Mouse (Mus musculus) small intestine, adult 2 months (tissue): ENCODE measurements around the gene Stam2. TPM values are rescaled to one million over a fixed set of nuclear protein-coding genes. Genes with fewer than 3 reads are reported as not detected.

Experiments used
- H3K27ac ChIP-seq: fragments of 200-500 bp; 2 replicates; pipeline ENCODE4 v1.5.1; 2012; ENCODE audit warnings: low read depth, low read length, control low read depth, inconsistent platforms; ENCODE audit not compliant: insufficient read depth
- H3K27me3 ChIP-seq: fragments of 200-500 bp; 2 replicates; pipeline ENCODE4 v1.6.1; 2012; ENCODE audit warnings: mild to moderate bottlenecking, moderate library complexity, low read length, inconsistent platforms; ENCODE audit not compliant: control insufficient read depth, insufficient read depth
- H3K36me3 ChIP-seq: fragments of 200-500 bp; 2 replicates; pipeline ENCODE4 v1.6.1; 2012; ENCODE audit warnings: mild to moderate bottlenecking, low read length, control low read depth, inconsistent platforms; ENCODE audit not compliant: control insufficient read depth, insufficient read depth
- H3K4me1 ChIP-seq: fragments of 200-500 bp; 2 replicates; pipeline ENCODE4 v1.6.1; 2012; ENCODE audit warnings: low read length, inconsistent platforms, mixed read lengths; ENCODE audit not compliant: control insufficient read depth, insufficient read depth, insufficient read length
- H3K4me3 ChIP-seq: fragments of 200-500 bp; 2 replicates; pipeline ENCODE4 v1.5.1; 2012; ENCODE audit warnings: low read depth, mild to moderate bottlenecking, control low read depth, inconsistent platforms, low read length, moderate library complexity
- CTCF ChIP-seq: fragments of 200-500 bp; IDR thresholded peaks from 2 replicates; pipeline ENCODE4 v1.5.1; 2012; ENCODE audit warnings: low read depth, mild to moderate bottlenecking, control low read depth, inconsistent platforms, low read length, moderate library complexity, mixed read lengths; ENCODE audit not compliant: insufficient replicate concordance, insufficient read length; ENCODE audit errors: extremely low read depth
- POLR2A ChIP-seq: fragments of 200-500 bp; IDR thresholded peaks from 2 replicates; pipeline ENCODE4 v1.6.1; 2012; ENCODE audit warnings: low read depth, mild to moderate bottlenecking, control low read depth, inconsistent platforms, low read length, moderate library complexity
- WGBS: fragments of 180-500 bp; shearing (Covaris S2); methylation state at CpG from one replicate; pipeline ENCODE4 v1.1.7; 2018; 5-methylcytosine and 5-hydroxymethylcytosine counted together
- polyA plus RNA-seq: library from polyadenylated mRNA; depleted of rRNA; stranded (reverse); fragments of >200 nt; gene quantifications from 2 replicates; pipeline ENCODE4 v1.2.3, GENCODE M21; 2012; rRNA removed

The Stam2 gene
- polyA plus RNA-seq, 1 experiment: 8.0 TPM

DNA sequence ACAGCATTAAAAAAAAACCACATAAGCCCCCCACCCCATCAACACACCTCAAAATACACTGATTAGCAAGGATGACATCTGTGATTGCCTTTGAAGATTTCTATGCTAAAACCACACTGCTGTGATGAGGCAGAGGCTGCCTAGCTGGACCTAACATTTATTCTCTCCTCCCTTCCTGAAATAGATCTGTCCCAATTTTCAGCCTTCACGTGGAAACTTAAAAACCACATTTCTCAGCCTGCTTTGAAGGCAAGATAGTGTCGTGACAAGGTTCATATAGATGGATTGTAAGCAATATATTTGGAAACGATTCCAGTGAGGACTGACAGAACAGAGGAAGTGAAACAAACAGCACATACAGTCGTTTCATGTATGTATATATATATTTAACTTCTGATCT lies 87.5 kb downstream of the Stam2 start:
- H3K27me3 ChIP-seq: no peaks in the 10 kb centered on the region
- no peak overlapping the region for H3K27ac ChIP-seq
- no peaks in the 10 kb centered on the region for H3K36me3 ChIP-seq
- no peak for TF ChIP-seq CTCF
- no peak for TF ChIP-seq POLR2A
- H3K4me3 ChIP-seq: no peak overlapping the region
- H3K4me1 ChIP-seq: no peaks in the 10 kb centered on the region
- 54% methylated on average over 4 of the region's 4 CpGs for WGBS

- no peaks in the 10 kb centered on the region for H3K4me1 ChIP-seq
- no peaks in the 10 kb centered on the region for H3K27me3 ChIP-seq
- 90% methylated on average over 6 of the region's 6 CpGs for WGBS
- no peak overlapping the region for H3K4me3 ChIP-seq
- H3K27ac ChIP-seq: no peak overlapping the region
- TF ChIP-seq POLR2A: no peak
- H3K36me3 ChIP-seq: no peaks in the 10 kb centered on the region
Observed at GRCm38 (mm10) chr2:52651547-52651946, 90.5 kb downstream of the Stam2 start.

GRCm38 (mm10) chr2:52647255-52647998 lies 94.7 kb downstream of the Stam2 start:
- TF ChIP-seq CTCF (no peak), POLR2A (no peak)
- Histone ChIP-seq H3K36me3 (no peaks in the 10 kb centered on the region), H3K4me3 (no peak overlapping the region), H3K27me3 (no peaks in the 10 kb centered on the region), H3K27ac (no peak overlapping the region), H3K4me1 (no peaks in the 10 kb centered on the region)
- WGBS: 48% methylated on average over 8 of the region's 8 CpGs

GRCm38 (mm10) chr2:52643657-52644056 lies 98.4 kb downstream of the Stam2 start:
- H3K4me3 ChIP-seq: no peak overlapping the region

More at GRCm38 (mm10) chr2:52643657-52644056, 98.4 kb downstream of the Stam2 start:
- TF ChIP-seq CTCF: no peak
- no peak for TF ChIP-seq POLR2A
- Histone ChIP-seq H3K27me3 (no peaks in the 10 kb centered on the region), H3K27ac (no peak overlapping the region), H3K36me3 (no peaks in the 10 kb centered on the region), H3K4me1 (no peaks in the 10 kb centered on the region)
- 85% methylated on average over 6 of the region's 6 CpGs for WGBS

Other genes with a start within 250 kb of the Stam2 start
- gene Cacnb4, start 65.5 kb downstream of the Stam2 start, polyA plus RNA-seq: 0.01 and 0.03 TPM in 2 replicates
- gene Fmnl2, start 115.6 kb upstream of the Stam2 start, polyA plus RNA-seq: 0.57 and 0.61 TPM in 2 replicates